Mouse (Mus musculus): ENCODE data around the gene Cntn1.

Cntn1 gene

GRCm38 (mm10) chr15:92050996-92051352 lies at the start of gene Cntn1:
TSS of gene Cntn1 (plus strand) at chr15:92051165.
- DNase-seq (ENCODE audit: low spot score): peak; percentile 96

GRCm38 (mm10) chr15:92001431-92001830 lies 49.5 kb upstream of the Cntn1 start:
- DNase-seq (ENCODE audit: low spot score): peak; percentile 26

- no peak for DNase-seq (ENCODE audit: low spot score)
These were observed 38.5 kb upstream of the Cntn1 start for GRCm38 (mm10) chr15:92012165-92013083.

GRCm38 (mm10) chr15:92034111-92034510 lies 16.9 kb upstream of the Cntn1 start:
- DNase-seq (ENCODE audit: low spot score): no peak

GRCm38 (mm10) chr15:92042538-92042937 lies 8.4 kb upstream of the Cntn1 start:
- no peak for DNase-seq (ENCODE audit: low spot score)

- DNase-seq (ENCODE audit: low spot score): peak; percentile 29
These were observed 4.9 kb upstream of the Cntn1 start for GRCm38 (mm10) chr15:92046042-92046441.

GRCm38 (mm10) chr15:92048031-92048430 lies 2.9 kb upstream of the Cntn1 start:
- DNase-seq (ENCODE audit: low spot score): no peak

GRCm38 (mm10) chr15:92048531-92048930 lies 2.4 kb upstream of the Cntn1 start:
- DNase-seq (ENCODE audit: low spot score): no peak

GRCm38 (mm10) chr15:92051353-92052132 lies 578 bp downstream of the Cntn1 start:
- peak; percentile 41 for DNase-seq (ENCODE audit: low spot score)

- DNase-seq (ENCODE audit: low spot score): peak; percentile 32
These were observed 1.1 kb downstream of the Cntn1 start for GRCm38 (mm10) chr15:92052133-92052463.

GRCm38 (mm10) chr15:92057553-92057952 lies 6.6 kb downstream of the Cntn1 start:
- DNase-seq (ENCODE audit: low spot score): no peak

GRCm38 (mm10) chr15:92060986-92061385 lies 10.0 kb downstream of the Cntn1 start:
- DNase-seq (ENCODE audit: low spot score): no peak

GRCm38 (mm10) chr15:92079416-92079815 lies 28.5 kb downstream of the Cntn1 start:
- DNase-seq (ENCODE audit: low spot score): peak; percentile 48

GRCm38 (mm10) chr15:92085876-92086275 lies 34.9 kb downstream of the Cntn1 start:
- DNase-seq (ENCODE audit: low spot score): peak; percentile 81

- DNase-seq (ENCODE audit: low spot score): peak; percentile 68
These were observed 36.8 kb downstream of the Cntn1 start for GRCm38 (mm10) chr15:92087691-92088286.

GRCm38 (mm10) chr15:92090787-92091186 lies 39.8 kb downstream of the Cntn1 start:
- DNase-seq (ENCODE audit: low spot score): no peak

GRCm38 (mm10) chr15:92092041-92092440 lies 41.1 kb downstream of the Cntn1 start:
- DNase-seq (ENCODE audit: low spot score): no peak

- peak; percentile 71 for DNase-seq (ENCODE audit: low spot score)
These were observed 48.6 kb downstream of the Cntn1 start for GRCm38 (mm10) chr15:92099410-92100174.

- no peak for DNase-seq (ENCODE audit: low spot score)
These were observed 51.0 kb downstream of the Cntn1 start for GRCm38 (mm10) chr15:92101956-92102355.

GRCm38 (mm10) chr15:92112455-92112854 lies 61.5 kb downstream of the Cntn1 start:
- peak; percentile 51 for DNase-seq (ENCODE audit: low spot score)

- DNase-seq (ENCODE audit: low spot score): no peak
These were observed 82.0 kb downstream of the Cntn1 start for GRCm38 (mm10) chr15:92132936-92133335.

GRCm38 (mm10) chr15:92134254-92134653 lies 83.3 kb downstream of the Cntn1 start:
- no peak for DNase-seq (ENCODE audit: low spot score)
